Mouse (Mus musculus) heart, embryonic 12.5 days (tissue): ENCODE measurements at regions not wholly inside any gene's neighbourhood (a gene's known extent, or its start where the extent isn't known, plus 50 kb on each side); places are given as distances from the start of the nearest gene placed in this dataset.
A peak's percentile ranks its signal among the peaks of the same experiment; 100 is the strongest.

Source experiments
- ATAC-seq: fragments of 200-750 bp; cut with Nextera tagmentation; 2 replicates; pipeline ENCODE4 v1.8.0; 2017; ENCODE audit warnings: moderate TSS enrichment, moderate library complexity; ENCODE audit not compliant: insufficient number of reproducible peaks, low FRiP score
- H3K27ac ChIP-seq: fragments of 300-500 bp; sonication (generic); 2 replicates; pipeline ENCODE4 v1.5.1; 2016; ENCODE audit warnings: mild to moderate bottlenecking, moderate library complexity; ENCODE audit not compliant: poor library complexity, severe bottlenecking
- H3K27me3 ChIP-seq: fragments of 300-500 bp; sonication (generic); replicated peaks from 2 replicates; pipeline ENCODE4 v1.6.1; 2016; ENCODE audit warnings: mild to moderate bottlenecking, moderate library complexity
- H3K36me3 ChIP-seq: fragments of 300-500 bp; sonication (generic); 2 replicates; pipeline ENCODE4 v1.6.1; 2016; ENCODE audit warnings: mild to moderate bottlenecking, moderate library complexity
- H3K4me1 ChIP-seq: fragments of 300-500 bp; sonication (generic); replicated peaks from 2 replicates; pipeline ENCODE4 v1.6.1; 2016; ENCODE audit warnings: mild to moderate bottlenecking
- H3K4me2 ChIP-seq: fragments of 300-500 bp; sonication (generic); 2 replicates; pipeline ENCODE4 v1.6.1; 2016; ENCODE audit warnings: mild to moderate bottlenecking, moderate library complexity
- H3K4me3 ChIP-seq: fragments of 300-500 bp; sonication (generic); 2 replicates; pipeline ENCODE4 v1.5.1; 2016; ENCODE audit warnings: mild to moderate bottlenecking
- H3K9ac ChIP-seq: fragments of 300-500 bp; sonication (generic); 2 replicates; pipeline ENCODE4 v1.6.1; 2016; ENCODE audit warnings: mild to moderate bottlenecking, moderate library complexity
- H3K9me3 ChIP-seq: fragments of 300-500 bp; sonication (generic); replicated peaks from 2 replicates; pipeline ENCODE4 v1.6.1; 2016; ENCODE audit warnings: mild to moderate bottlenecking, moderate library complexity
- WGBS: fragments of 180-500 bp; shearing (Covaris S2); methylation state at CpG from one replicate; pipeline ENCODE4 v1.1.7; 2016; 5-methylcytosine and 5-hydroxymethylcytosine counted together

DNA sequence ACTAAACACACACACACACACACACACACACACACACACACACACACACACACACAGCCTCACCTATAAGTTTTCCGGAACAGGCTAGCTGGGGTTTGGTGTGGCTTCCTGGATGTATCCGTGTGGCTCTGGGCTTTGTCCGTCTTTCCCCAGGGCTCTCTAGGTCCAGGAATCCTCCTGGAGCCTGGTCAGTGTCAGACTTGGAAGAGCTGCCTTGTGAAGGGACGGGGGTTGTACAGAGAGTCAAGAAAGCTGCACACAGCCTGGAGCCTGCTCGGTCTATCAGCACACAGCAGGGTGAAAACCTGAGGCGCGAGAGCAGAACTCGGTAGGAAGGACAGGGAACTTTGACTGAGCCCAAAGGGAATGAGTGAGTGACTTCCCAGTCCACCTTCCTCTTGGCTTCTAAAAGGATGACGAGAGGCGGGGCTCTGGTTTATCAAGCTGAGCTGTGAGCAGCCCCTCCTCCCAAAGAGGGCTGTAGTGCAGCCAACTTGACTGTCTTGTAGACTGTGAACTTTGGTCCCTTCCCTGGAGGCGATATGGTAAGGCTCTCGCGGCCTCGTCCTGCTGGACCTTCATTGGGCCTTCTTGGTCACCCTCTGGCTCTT lies 68.3 kb upstream of the Rad23b start:
- no peak overlapping the region for H3K4me3 ChIP-seq
- ATAC-seq: 0 out of 2 replicates have a peak, but pooled peaks have one; percentile 39
- H3K4me2 ChIP-seq: peak overlapping the region; percentile 54
- 33% methylated on average over 14 of the region's 14 CpGs for WGBS
- H3K27ac ChIP-seq: no peak overlapping the region
- H3K36me3 ChIP-seq: no peaks in the 10 kb centered on the region
- H3K9ac ChIP-seq: no peak overlapping the region
- no peaks in the 10 kb centered on the region for H3K27me3 ChIP-seq
- no peaks in the 10 kb centered on the region for H3K9me3 ChIP-seq
- H3K4me1 ChIP-seq: peaks cover 28% of the 10 kb centered on the region

DNA sequence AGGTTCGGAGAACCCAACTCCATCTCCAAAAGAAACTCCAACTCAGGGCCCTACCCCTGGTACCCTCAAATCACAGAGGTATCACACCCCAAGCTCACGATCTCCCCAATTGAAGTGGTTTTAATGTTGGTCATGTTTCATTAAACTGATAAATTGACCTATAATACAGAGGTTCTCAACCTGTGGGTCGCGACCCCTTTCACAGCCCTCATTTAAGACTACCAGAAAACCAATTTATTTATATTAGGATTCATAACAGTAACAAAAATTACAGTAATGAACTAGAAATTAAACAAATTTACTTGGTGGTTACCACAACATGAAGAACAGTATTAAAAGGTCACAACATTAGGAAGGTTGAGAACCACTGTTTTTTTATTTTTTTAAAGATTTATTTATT lies 67.4 kb upstream of the Rad23b start:
- Histone ChIP-seq H3K27me3 (no peaks in the 10 kb centered on the region), H3K4me2 (no peak overlapping the region), H3K9me3 (no peaks in the 10 kb centered on the region), H3K36me3 (no peaks in the 10 kb centered on the region), H3K27ac (no peak overlapping the region), H3K4me1 (peaks cover 28% of the 10 kb centered on the region), H3K9ac (no peak overlapping the region), H3K4me3 (no peak overlapping the region)
- no peak for ATAC-seq
- WGBS: 82% methylated on average over 4 of the region's 4 CpGs

DNA sequence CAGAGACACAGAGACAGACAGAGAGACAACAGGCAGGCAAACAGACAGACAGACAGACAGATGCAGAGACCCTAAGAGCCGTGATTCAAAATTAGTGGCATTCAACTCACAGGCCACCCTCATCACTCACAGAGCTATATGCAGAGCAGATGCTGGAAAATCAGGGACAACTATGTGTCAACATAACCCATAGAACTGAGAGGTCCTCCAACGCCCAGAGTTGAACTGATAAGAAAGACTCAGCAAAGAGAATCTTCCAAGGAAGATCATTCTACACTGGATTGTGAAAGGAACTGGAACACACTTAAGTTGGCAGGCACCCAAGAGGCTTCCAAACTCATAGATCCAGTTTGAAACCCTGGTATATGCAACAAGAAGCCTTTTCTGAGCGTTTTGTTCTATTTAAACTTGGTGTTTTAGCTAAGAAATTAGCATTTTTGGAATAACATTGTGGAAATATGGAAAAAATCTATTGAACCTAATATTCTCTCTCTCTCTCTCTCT lies 65.1 kb upstream of the Rad23b start:
- ATAC-seq: no peak
- 46% methylated on average over 3 of the region's 3 CpGs for WGBS
- no peak overlapping the region for H3K4me2 ChIP-seq
- H3K4me3 ChIP-seq: no peak overlapping the region
- H3K36me3 ChIP-seq: no peaks in the 10 kb centered on the region
- H3K27ac ChIP-seq: no peak overlapping the region
- H3K4me1 ChIP-seq: peaks cover 28% of the 10 kb centered on the region
- H3K9ac ChIP-seq: no peak overlapping the region
- H3K27me3 ChIP-seq: no peaks in the 10 kb centered on the region
- no peaks in the 10 kb centered on the region for H3K9me3 ChIP-seq

GRCm38 (mm10) chr4:55285641-55286040 lies 64.2 kb upstream of the Rad23b start:
- Histone ChIP-seq H3K4me3 (no peak overlapping the region), H3K9me3 (no peaks in the 10 kb centered on the region), H3K27ac (no peak overlapping the region), H3K4me2 (no peak overlapping the region), H3K9ac (no peak overlapping the region), H3K36me3 (no peaks in the 10 kb centered on the region), H3K27me3 (no peaks in the 10 kb centered on the region), H3K4me1 (peaks cover 28% of the 10 kb centered on the region)
- ATAC-seq: no peak
- WGBS: 25% methylated on average over 5 of the region's 5 CpGs

GRCm38 (mm10) chr4:55288456-55288855 lies 61.4 kb upstream of the Rad23b start:
- H3K27me3 ChIP-seq: no peaks in the 10 kb centered on the region
- no peaks in the 10 kb centered on the region for H3K36me3 ChIP-seq
- 66% methylated on average over 6 of the region's 6 CpGs for WGBS
- H3K4me2 ChIP-seq: no peak overlapping the region
- no peaks in the 10 kb centered on the region for H3K9me3 ChIP-seq
- H3K4me1 ChIP-seq: peaks cover 22% of the 10 kb centered on the region
- H3K9ac ChIP-seq: no peak overlapping the region
- no peak overlapping the region for H3K4me3 ChIP-seq
- H3K27ac ChIP-seq: no peak overlapping the region
- no peak for ATAC-seq

DNA sequence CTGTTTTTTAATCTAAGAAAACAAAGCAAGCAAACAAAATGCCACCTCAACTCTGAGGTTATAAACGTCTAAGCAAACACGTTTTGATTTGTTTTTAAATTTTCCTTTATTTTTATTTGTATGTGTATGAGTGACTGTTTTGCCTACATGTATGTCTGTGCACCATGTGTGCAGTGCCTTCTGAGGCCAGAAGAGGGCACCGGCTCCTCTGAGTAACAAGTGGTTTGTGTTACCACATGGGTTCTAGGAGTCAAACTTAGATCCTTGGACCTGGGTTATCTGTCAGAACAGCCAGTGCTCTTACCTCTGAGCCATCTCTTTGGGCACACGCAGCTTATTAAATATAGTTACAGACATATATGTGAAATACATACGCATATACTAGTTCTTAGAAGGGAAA lies 57.6 kb upstream of the Rad23b start:
- H3K4me2 ChIP-seq: no peak overlapping the region
- 78% methylated on average over 5 of the region's 5 CpGs for WGBS
- H3K36me3 ChIP-seq: no peaks in the 10 kb centered on the region
- no peak overlapping the region for H3K4me3 ChIP-seq
- no peaks in the 10 kb centered on the region for H3K27me3 ChIP-seq
- H3K9ac ChIP-seq: no peak overlapping the region
- no peak overlapping the region for H3K27ac ChIP-seq
- no peaks in the 10 kb centered on the region for H3K9me3 ChIP-seq
- no peak for ATAC-seq
- H3K4me1 ChIP-seq: peaks cover 11% of the 10 kb centered on the region

- no peak for ATAC-seq
- Histone ChIP-seq H3K4me3 (no peak overlapping the region), H3K27ac (no peak overlapping the region), H3K36me3 (no peaks in the 10 kb centered on the region), H3K9ac (no peak overlapping the region), H3K9me3 (no peaks in the 10 kb centered on the region), H3K27me3 (no peaks in the 10 kb centered on the region), H3K4me1 (peaks cover 11% of the 10 kb centered on the region), H3K4me2 (no peak overlapping the region)
- WGBS: 53% methylated on average over 4 of the region's 4 CpGs
These were observed 57.1 kb upstream of the Rad23b start for GRCm38 (mm10) chr4:55292701-55293100.

GRCm38 (mm10) chr4:55293347-55294079 lies 56.3 kb upstream of the Rad23b start:
- no peak overlapping the region for H3K27ac ChIP-seq
- H3K27me3 ChIP-seq: no peaks in the 10 kb centered on the region
- H3K4me2 ChIP-seq: peak overlapping the region; percentile 82
- no peaks in the 10 kb centered on the region for H3K36me3 ChIP-seq
- WGBS: 24% methylated on average over 5 of the region's 5 CpGs
- no peaks in the 10 kb centered on the region for H3K9me3 ChIP-seq
- no peak overlapping the region for H3K9ac ChIP-seq
- peak overlapping the region; percentile 54 for H3K4me3 ChIP-seq
- peaks cover 11% of the 10 kb centered on the region for H3K4me1 ChIP-seq
- ATAC-seq: no peak

- Histone ChIP-seq H3K4me2 (peak overlapping the region; percentile 82), H3K36me3 (no peaks in the 10 kb centered on the region), H3K27me3 (no peaks in the 10 kb centered on the region), H3K9me3 (no peaks in the 10 kb centered on the region), H3K4me1 (peaks cover 11% of the 10 kb centered on the region), H3K9ac (peak overlapping the region; percentile 62), H3K4me3 (peak overlapping the region; percentile 54), H3K27ac (no peak overlapping the region; the same call in 1 of the 2 replicates)
- no peak for ATAC-seq
- WGBS: 1% methylated on average over 14 of the region's 14 CpGs
These were observed 55.6 kb upstream of the Rad23b start for GRCm38 (mm10) chr4:55294255-55294687.

- no peak for ATAC-seq
- no peak overlapping the region for H3K4me3 ChIP-seq
- H3K27me3 ChIP-seq: no peaks in the 10 kb centered on the region
- H3K9ac ChIP-seq: no peak overlapping the region
- no peak overlapping the region for H3K27ac ChIP-seq
- no peaks in the 10 kb centered on the region for H3K36me3 ChIP-seq
- no peak overlapping the region for H3K4me2 ChIP-seq
- 72% methylated on average over 3 of the region's 3 CpGs for WGBS
- H3K4me1 ChIP-seq: peaks cover 11% of the 10 kb centered on the region
- no peaks in the 10 kb centered on the region for H3K9me3 ChIP-seq
These were observed 52.0 kb upstream of the Rad23b start for GRCm38 (mm10) chr4:55297841-55298240.
